Mouse (Mus musculus): ENCODE data around the gene Nckap5.

Nckap5 gene

DNA sequence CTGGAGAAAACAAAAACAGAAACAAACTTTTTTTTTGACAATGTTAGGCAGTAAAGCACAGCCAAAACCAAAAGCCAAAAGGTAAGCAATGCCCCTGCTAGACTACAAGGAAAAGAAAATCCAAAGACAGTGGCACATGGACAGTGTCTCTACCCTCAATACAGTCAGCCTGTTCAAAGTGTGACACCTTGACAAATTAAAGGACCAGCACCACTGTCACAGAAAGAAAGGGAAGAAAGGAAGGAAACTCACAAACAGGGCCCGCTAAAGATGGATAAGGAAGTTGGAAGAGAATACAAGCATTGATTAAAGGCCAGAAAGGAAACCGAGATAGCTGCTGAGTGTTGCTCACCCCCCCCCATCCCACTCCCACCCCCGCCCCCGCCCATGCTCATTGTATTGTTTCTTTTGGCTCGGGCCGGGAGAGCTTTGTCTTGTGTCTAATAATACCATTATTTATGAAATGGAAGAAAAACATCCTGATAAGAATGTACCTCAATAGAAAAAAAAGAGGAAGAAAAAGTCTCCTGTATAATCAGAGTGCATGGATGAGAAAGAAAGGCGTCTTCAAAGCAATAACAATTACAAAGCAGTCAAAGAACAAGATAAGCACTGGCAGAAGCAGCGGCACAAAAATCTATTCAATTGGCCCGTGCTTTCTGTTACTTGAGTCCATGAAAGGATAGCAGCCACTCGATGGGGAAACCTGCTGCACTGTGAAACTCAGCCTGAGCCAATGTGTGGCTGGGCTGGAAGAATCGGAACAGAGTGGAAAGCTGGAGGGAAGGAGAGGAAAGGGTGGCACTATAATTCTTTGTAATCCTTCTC, 368.9 kb downstream of the Nckap5 start:
- ChIA-PET CTCF (no interaction called here), POLR2A (no interaction called here)

DNA sequence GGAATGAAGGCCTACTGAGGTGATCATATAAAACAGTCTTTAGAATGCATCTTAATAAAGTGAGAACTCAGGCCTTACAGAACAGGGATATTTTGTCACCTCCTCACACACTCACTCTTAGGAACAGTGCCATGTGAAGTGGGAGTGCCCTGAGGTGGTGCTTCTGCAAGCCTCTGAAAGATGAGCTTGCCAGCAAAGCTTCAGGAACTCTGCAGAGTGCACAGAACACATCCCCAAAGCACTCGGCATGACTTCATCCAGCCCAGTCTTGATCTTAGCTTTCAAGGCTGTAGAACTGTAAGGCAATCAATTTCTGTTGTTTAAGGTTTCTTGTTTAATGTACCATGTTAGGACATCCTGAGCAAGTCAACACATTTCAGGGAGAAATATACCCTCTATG, 372.9 kb downstream of the Nckap5 start:
- POLR2A ChIA-PET, result no interaction called here

DNA sequence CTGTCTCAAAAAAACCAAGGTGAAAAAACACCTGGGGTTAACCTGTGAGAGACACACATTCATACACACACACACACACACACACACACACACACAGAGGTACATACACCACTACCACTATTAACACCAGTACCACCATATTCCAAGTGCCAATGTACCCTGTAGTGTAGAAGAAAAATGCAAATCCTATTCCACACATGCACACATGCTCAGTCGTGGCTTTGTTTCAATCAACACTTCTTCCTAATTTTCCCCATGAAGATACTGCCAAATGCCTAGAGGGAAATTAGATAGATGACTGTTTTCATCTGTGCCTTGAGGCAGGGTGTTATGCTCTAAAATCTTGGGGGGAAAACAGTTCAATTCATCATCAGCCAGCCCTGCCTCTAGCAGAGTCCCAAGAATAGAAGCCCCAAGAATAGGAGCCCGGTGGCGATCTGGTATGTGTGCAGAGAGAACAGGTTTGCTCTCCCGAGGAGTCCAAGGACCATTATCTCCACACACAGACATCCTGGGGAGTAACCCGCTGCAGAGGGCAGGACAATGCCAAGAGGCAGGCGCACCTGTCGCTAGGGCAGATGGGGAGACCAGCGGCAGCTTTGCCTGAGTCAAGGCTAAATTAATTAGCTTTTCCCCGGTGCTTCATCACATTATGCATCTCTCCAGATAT, 376.0 kb downstream of the Nckap5 start:
- POLR2A ChIA-PET, result interaction anchor here in 1 of 4 experiments (0.6 kb wide), 1 partner anchor 620 kb away, joined by 4 read pairs; no protein-coding TSS in a partner anchor
- CTCF ChIA-PET, result no interaction called here

More for the DNA sequence above, 372.9 kb downstream of the Nckap5 start:
- CTCF ChIA-PET, result no interaction called here

DNA sequence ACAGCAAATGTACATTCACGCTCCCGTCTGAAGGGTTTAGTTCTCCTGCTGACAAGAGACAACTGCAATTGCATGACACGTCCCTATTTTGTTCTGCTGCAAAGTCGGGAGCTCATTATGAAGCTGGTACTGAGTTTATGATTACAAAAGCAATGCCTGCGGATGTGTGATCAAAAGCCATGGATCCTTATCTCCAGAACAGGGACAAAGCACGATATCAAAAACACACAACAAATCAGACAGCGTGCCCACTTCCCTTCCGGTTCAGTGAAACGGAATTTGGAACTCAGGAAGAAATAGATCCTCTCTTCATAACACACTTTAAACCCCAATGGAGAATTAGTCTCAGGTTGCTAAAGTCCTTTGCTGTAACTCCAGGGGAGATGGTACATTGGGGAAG, 379.1 kb downstream of the Nckap5 start:
- CTCF ChIA-PET, result no interaction called here

DNA sequence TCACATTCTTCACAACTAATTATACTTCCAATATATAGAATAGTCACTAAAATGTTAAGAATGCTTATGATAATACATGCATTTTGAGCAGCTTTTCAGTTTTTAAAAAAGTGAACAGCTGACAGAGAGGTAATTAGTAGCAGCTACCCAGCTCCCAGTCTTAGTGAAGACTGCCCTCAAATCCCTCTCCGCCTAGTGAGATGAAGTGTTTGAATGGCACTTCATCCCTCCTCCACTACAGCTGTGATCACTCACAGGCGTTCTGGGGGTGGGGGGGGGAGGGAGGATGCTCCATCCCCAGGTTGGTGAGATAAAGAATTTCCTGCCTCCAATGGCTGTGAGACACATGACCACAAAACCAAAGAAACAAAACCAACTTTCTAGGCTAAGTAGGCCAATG, 381.2 kb downstream of the Nckap5 start:
- POLR2A ChIA-PET, result no interaction called here
- CTCF ChIA-PET, result no interaction called here

More for the DNA sequence above, 379.1 kb downstream of the Nckap5 start:
- POLR2A ChIA-PET, result no interaction called here

DNA sequence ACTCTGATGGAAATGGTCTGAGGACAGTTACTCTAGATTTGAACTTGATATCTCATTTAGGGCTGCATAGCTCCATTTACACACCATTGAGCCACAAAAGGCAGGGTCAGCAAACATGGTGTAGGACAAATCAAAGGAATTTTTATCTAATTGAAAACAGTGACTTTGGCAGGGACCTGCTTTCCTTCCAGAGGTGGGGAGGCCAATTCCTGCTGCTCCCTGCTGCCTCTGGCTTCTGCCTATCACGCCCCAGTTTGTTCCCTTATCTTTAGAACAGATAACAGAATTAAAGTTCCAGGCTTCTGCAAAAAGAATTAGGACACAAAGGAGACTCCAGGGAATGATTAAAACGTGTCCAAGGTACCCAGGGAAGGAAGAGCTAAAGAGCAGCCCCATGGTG, 386.7 kb downstream of the Nckap5 start:
- CTCF ChIA-PET, result no interaction called here
- POLR2A ChIA-PET, result interaction anchor here in 1 of 4 experiments (0.6 kb wide), 1 partner anchor 965 kb away, joined by 3 read pairs; no protein-coding TSS in a partner anchor

DNA sequence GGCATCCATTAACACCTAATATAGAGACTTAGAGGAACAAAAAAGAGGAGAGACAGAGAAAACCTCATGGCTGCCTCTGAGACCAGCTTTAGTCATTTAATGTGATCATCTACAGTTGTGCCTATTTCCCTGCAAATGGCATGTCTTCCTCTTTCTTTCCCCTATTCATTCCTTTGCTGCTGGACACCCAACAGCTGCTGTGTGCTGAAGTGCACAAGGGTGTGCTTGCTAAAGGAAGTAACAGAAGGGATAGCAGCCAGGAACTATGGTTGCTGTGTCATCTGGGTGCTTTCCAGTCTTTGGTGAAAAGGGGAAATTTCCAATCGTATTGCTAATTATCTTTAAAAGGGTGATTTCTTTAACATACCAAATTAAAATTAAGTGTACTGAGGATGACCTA, 387.9 kb downstream of the Nckap5 start:
- POLR2A ChIA-PET, result no interaction called here
- CTCF ChIA-PET, result no interaction called here

DNA sequence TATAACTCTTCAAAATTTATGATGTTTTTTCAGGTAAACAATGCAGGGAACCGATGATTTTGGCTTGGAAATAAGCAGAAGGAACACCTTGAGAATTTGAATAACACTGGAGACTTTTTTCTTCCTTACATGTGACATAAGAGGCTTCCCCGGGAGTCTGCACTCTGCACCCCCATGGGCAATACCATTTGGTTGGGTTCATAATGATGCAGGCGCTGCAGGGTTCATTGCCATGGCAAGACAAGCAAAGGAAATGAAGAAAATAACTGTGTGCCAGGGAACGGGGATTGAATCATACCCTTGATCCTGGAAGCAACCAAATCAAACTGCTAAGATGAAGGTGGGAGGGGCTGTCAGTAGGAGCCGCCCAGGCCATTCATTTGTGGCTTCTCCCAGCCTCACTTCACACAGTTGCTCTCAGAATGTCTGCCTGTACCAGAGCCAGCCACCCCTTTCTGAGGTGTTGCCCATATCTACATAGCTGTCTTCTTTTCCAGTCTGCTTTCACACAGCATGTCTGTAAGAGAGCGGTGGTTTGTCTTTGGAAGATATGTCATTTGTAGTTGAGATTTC, 392.5 kb downstream of the Nckap5 start:
- CTCF ChIA-PET, result no interaction called here
- POLR2A ChIA-PET, result no interaction called here

DNA sequence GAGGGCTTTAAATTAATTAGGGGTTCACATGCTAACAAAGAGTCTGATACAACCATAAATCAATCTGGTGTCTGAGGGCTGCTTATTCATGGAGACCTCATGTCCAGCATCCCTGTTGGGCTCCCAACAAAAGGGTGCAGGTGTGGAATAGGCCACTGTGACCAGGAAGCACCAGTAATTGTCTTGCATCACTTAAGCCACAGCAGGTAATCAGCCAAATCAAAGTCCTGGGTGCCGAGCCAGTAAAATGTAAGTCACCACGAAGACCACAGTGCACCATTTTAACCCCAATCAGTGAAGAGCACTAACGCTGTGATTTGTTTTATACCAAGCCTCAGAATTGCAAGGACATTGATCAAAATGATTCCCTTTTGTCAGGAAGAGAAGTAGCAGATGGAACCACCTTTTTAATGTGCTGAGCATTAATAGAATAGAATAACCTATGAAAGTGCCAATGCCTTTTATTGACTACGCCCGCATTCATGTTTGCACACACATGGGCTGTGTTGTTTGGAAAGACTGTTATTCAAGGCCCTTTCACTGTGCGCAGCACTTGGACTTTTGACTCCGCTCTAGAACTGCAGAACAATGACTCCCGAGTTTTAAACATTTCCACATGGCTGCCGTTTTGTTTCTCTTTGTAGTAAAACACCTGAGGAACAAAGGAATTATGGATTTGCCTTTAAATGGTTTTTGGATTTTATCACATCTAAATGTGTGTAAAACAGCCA, 393.5 kb downstream of the Nckap5 start:
- CTCF ChIA-PET, result no interaction called here
- POLR2A ChIA-PET, result no interaction called here

DNA sequence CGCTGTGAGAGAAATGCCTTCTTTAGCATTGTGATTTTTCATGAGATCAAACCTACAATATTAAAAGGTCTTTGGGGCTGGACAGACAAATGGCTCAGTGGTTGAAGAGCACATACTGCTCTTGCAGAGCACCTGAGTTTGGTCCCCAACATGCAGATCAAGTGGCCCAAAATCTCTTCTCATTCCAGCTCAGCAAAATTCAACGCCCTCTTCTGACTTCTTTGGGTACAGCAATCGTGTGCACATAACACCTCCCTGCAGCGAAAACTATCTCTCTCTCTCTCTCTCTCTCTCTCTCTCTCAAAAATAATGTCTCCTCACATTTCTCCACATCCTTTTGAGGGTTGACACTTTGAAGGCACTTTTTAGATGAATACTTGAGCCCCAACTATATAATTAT, 398.3 kb downstream of the Nckap5 start:
- ChIA-PET POLR2A (no interaction called here), CTCF (interaction anchor here (0.5 to 1.9 kb wide), 31 partner anchors 8 to 1357 kb away, joined by 3 to 15 read pairs (median 3); no protein-coding TSS in a partner anchor)

DNA sequence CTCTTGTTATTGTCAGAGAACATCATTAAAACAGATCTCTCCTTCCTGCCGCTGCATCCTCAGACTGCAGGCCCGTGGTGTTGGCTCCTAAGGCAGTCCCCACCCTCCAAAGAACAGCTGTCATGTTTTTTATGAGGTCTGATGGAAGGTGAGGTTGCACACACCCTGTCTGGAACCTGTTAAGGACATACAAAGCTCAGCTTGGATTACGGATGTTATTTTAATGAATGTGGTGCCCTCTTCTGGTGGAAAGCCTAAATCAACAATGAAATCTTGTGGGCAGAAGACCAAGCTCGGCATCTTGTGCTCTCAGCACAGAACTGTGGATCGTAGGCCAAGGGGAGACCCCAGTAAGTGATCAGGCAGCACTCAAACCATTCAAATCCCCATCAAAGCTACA, 399.0 kb downstream of the Nckap5 start:
- ChIA-PET CTCF (interaction anchor here (0.5 to 1.9 kb wide), 29 partner anchors 9 to 854 kb away, joined by 3 to 15 read pairs (median 3); no protein-coding TSS in a partner anchor), POLR2A (interaction anchor here in 1 of 4 experiments (0.7 kb wide), 1 partner anchor 500 kb away, joined by 3 read pairs; no protein-coding TSS in a partner anchor)

DNA sequence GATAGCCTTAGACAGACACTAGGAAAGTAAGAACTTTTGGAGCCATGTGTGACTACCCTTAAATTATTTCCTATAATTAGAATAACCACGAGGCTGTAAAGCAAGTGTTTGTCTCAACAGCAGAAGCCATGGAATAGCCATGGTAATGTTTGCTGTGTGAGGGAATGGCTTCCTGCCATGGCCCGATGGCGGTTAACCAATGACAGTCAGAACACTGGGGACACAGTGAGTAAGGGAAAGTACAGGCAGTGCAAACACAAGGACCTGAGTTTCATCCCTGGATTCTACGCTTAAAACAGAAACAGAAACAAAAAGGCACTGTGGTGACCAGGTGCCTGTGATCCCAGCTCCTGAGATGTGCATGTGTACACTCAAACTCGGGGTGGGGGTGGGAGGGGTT, 419.2 kb downstream of the Nckap5 start:
- POLR2A ChIA-PET, result no interaction called here
- CTCF ChIA-PET, result interaction anchor here in 1 of 4 experiments (0.6 kb wide), 1 partner anchor 183 kb away, joined by 3 read pairs; no protein-coding TSS in a partner anchor

DNA sequence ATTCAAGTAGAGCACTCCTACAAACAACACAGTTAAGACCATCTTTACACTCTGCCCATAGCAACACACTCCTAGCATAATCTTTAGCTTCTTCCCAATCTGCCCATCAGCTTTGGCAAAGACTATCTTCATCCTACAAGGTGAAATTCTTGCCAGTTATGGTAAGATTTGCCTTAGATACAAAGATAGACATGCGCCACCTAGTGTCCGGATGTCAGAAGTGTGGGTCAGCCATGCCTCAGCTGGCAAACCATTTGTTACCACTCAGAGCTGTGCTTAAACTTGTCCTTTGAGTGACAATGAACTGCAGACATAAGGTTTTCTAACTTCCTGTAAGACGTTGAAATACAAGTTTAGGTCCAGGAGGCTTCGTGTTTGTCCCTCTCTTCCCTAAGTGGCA, 422.7 kb downstream of the Nckap5 start:
- CTCF ChIA-PET, result interaction anchor here in 3 of 4 experiments (0.5 to 1.3 kb wide), 6 partner anchors 11 to 618 kb away, joined by 3 to 6 read pairs (median 4); no protein-coding TSS in a partner anchor
- POLR2A ChIA-PET, result no interaction called here

DNA sequence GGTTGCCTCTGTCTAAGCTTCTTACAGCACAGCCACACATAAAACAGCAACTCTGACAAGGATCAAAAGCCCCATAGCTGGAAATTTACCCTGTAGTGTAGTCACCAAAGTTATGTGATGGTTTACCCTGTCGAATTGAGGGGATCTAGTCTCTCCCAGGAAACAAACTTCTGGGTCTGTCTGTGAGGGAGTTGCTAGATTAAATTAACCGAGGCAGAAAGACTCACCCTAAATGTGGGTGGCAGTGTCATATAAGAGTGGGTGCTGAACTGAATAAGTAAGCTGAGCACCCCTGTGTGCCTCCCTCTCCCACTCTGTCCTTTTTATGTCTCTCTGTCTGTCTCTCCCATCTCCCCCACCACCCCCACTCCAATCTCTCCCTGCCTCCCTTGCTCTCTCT, 425.1 kb downstream of the Nckap5 start:
- POLR2A ChIA-PET, result interaction anchor here in 1 of 4 experiments (0.5 kb wide), 1 partner anchor 926 kb away, joined by 3 read pairs; no protein-coding TSS in a partner anchor
- CTCF ChIA-PET, result no interaction called here

DNA sequence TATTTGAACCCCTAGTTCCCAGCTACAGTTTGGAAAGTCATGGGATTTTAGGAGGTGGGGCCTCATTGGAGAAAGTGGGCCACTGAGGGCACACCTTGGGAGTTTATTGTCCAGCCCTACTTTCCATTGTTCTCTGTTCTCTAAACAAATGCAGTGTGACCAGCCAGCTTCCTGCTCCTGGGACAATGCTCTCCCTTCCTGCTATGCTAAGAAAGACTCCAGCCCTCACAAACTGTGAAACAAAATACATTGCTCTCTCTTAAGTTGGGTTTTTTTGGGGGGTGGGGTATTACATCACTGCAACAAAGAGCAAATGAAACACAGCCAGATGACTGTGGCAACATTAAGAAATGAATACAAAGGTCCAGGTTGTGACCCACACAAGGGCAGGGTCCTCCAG, 426.6 kb downstream of the Nckap5 start:
- ChIA-PET POLR2A (no interaction called here), CTCF (interaction anchor here in 1 of 4 experiments (0.6 kb wide), 1 partner anchor 12 kb away, joined by 4 read pairs; no protein-coding TSS in a partner anchor)

DNA sequence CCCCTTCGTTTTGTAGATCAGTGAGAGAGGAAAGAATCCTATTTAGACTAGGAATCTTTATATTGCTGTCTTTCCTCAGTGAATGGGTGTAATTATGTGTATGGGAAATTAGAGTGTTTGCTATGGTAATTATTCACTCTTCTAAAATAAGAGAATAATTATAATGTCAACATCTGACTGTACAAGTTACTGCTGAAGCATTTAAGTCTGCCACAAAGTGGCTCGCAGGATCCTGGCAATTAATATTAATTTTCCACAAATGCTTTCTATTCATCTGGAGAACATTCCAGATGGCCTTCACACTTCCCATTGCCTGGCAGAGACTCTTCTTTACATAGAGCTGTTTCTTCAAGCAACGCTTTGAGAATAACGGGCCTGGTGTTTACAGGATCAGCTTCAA, 439.4 kb downstream of the Nckap5 start:
- CTCF ChIA-PET, result no interaction called here
- POLR2A ChIA-PET, result no interaction called here

DNA sequence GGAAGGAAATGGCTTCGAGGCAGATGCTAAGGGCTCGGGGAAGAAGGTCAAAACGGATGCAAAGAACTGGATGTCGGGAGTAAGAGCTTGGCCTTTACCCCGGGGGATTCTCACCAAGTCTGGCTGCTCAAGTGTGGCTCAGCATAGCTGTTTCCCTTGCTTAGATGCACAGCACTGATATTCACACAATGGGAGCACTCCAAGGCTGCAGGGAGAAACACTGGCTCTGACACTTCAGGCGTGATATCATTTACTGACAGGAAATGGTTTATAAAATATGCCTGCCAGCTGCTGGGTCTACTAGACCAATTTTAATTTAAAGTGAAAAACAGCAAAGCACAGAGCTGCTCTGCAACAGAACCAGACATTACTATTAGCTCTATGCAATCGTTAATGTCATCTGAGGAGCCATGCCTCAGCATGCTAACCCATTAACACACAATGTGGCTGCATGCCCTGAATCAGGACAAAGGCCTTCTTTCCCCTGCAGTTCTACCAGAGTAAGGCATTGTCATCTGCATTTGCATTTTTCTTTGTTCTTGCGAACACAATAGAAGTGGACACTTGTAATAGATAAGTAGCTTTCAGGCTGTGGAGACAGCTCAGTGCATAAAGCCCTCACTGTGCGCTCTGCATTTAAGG, 453.1 kb downstream of the Nckap5 start:
- ChIA-PET POLR2A (interaction anchor here in 1 of 4 experiments (0.7 kb wide), 1 partner anchor 798 kb away, joined by 3 read pairs; no protein-coding TSS in a partner anchor), CTCF (no interaction called here)

DNA sequence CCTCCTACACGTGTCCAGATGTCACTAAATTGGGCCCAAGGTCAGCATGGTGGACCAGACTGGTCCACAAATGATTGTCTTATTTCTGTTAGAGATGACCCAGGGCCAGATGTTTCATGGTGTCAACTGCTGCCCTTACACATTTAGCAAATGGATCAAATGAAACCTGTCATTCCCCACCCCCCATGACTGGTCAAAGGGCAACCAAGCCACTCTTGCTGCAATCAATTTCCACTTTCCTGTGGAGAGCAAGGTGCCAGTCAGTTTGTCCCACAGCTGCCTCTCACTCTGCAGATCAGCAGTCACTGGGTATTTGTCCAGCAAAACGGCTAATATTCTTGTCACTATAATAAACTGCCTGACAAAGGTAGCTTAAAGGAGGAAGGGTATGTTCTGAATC, 463.9 kb downstream of the Nckap5 start:
- POLR2A ChIA-PET, result no interaction called here
- CTCF ChIA-PET, result no interaction called here

DNA sequence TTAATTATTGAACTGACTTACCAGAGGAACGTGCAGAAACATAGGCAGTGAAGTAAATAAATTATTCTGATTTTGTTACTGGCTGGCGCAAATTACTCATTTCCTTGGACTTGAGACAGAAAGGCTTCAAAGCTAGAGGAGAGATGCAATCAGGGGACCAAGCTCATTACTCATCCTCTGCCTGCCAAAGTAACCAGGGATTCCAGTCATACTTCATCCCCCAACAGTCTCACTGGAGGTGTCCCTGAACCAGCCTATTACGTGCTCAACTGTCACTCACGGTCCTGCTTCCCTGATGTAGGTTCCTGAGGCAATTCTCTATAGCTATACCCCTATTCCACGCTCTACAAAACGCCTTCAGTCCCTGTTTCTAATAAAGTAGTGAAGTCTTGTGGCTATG, 466.0 kb downstream of the Nckap5 start:
- POLR2A ChIA-PET, result interaction anchor here in 1 of 4 experiments (0.6 kb wide), 1 partner anchor 567 kb away, joined by 3 read pairs; no protein-coding TSS in a partner anchor
- CTCF ChIA-PET, result interaction anchor here in 1 of 4 experiments (0.6 kb wide), 1 partner anchor 740 kb away, joined by 3 read pairs; no protein-coding TSS in a partner anchor
